ENCODE assay signal across 8 mouse cellular contexts in genomic region chr6:87101955-87102353, GRCm38 (mm10). TPM values are rescaled to one million over a fixed set of nuclear protein-coding genes. Genes with fewer than 3 reads are reported as not detected.
DNase-seq lines count a peak whose midpoint lies in the region; ATAC-seq and TF ChIP-seq lines count a peak whose summit lies in the region.

No protein-coding gene starts in this region.

- 30% methylated on average over 4 of the region's 4 CpGs for WGBS in forebrain, embryonic 15.5 days
- 26% methylated on average over 4 of the region's 4 CpGs for WGBS in forebrain, embryonic 16.5 days
- WGBS in thymus, adult 2 months, result 15% methylated on average over 4 of the region's 4 CpGs
- 24% methylated on average over 4 of the region's 4 CpGs for WGBS in intestine, postnatal 0 days
- WGBS in stomach, postnatal 0 days, result 19% methylated on average over 4 of the region's 4 CpGs

- no peaks in the 10 kb centered on the region for H3K27me3 ChIP-seq in forebrain, embryonic 15.5 days
- no peaks in the 10 kb centered on the region for H3K27me3 ChIP-seq in forebrain, embryonic 16.5 days (replicated peaks; ENCODE audit: control insufficient read depth, insufficient read depth, low read length)
- no peaks in the 10 kb centered on the region for H3K27me3 ChIP-seq in thymus, adult 2 months (ENCODE audit: control insufficient read depth, insufficient read depth, low read length)
- no peaks in the 10 kb centered on the region for H3K27me3 ChIP-seq in intestine, postnatal 0 days (replicated peaks; ENCODE audit: control insufficient read depth, insufficient read depth, low read length)
- no peaks in the 10 kb centered on the region for H3K27me3 ChIP-seq in stomach, postnatal 0 days (ENCODE audit: control insufficient read depth, insufficient read depth, low read length)

- no peak overlapping the region for H3K4me2 ChIP-seq in forebrain, embryonic 15.5 days (replicated peaks)
- H3K4me2 ChIP-seq in forebrain, embryonic 16.5 days (ENCODE audit: low read length), result no peak overlapping the region
- H3K4me2 ChIP-seq in intestine, postnatal 0 days (replicated peaks; ENCODE audit: low read depth), result no peak overlapping the region
- no peak overlapping the region for H3K4me2 ChIP-seq in stomach, postnatal 0 days (replicated peaks; ENCODE audit: low read depth)

- TF ChIP-seq POLR2A in thymus, adult 2 months (IDR thresholded peaks at IDR 0.05; ENCODE audit: control insufficient read depth, extremely low read depth, insufficient read depth, low read length, poor library complexity), result no peak

- H3K9ac ChIP-seq in forebrain, embryonic 15.5 days (replicated peaks), result no peak overlapping the region
- H3K9ac ChIP-seq in forebrain, embryonic 16.5 days (replicated peaks; ENCODE audit: low read depth, low read length), result no peak overlapping the region
- H3K9ac ChIP-seq in intestine, postnatal 0 days (ENCODE audit: low read depth, low read length), result no peak overlapping the region
- 0 out of 2 replicates have a peak overlapping the region, but pooled peaks have one; percentile 1 for H3K9ac ChIP-seq in stomach, postnatal 0 days (ENCODE audit: low read length)

- no peak for TF ChIP-seq EP300 in stomach, postnatal 0 days (optimal IDR thresholded peaks at IDR 0.05)

- no peaks in the 10 kb centered on the region for H3K9me3 ChIP-seq in forebrain, embryonic 15.5 days
- no peaks in the 10 kb centered on the region for H3K9me3 ChIP-seq in forebrain, embryonic 16.5 days (ENCODE audit: control insufficient read depth, low read length)
- no peaks in the 10 kb centered on the region for H3K9me3 ChIP-seq in intestine, postnatal 0 days (ENCODE audit: control insufficient read depth)
- H3K9me3 ChIP-seq in stomach, postnatal 0 days (ENCODE audit: control insufficient read depth, low read length), result no peaks in the 10 kb centered on the region

- H3K4me1 ChIP-seq in forebrain, embryonic 15.5 days, result peaks cover 19% of the 10 kb centered on the region
- H3K4me1 ChIP-seq in forebrain, embryonic 16.5 days (replicated peaks; ENCODE audit: control insufficient read depth, insufficient read depth, low read length), result peaks cover 9% of the 10 kb centered on the region
- H3K4me1 ChIP-seq in thymus, adult 2 months (replicated peaks; ENCODE audit: control insufficient read depth, insufficient read depth, low read length), result peaks cover 20% of the 10 kb centered on the region
- 0 out of 2 replicates have a peak, but pooled peaks cover 3% of the 10 kb centered on the region for H3K4me1 ChIP-seq in intestine, postnatal 0 days (replicated peaks; ENCODE audit: control insufficient read depth, insufficient read depth, low read length)
- H3K4me1 ChIP-seq in stomach, postnatal 0 days (replicated peaks; ENCODE audit: control insufficient read depth, insufficient read depth), result peaks cover 2% of the 10 kb centered on the region; the same call in 1 of the 2 replicates

- no peak for TF ChIP-seq CTCF in thymus, adult 2 months (IDR thresholded peaks at IDR 0.05; ENCODE audit: borderline replicate concordance, control insufficient read depth, extremely low read depth, insufficient read depth, low read length, poor library complexity)
- TF ChIP-seq CTCF in intestine, postnatal 0 days (IDR thresholded peaks at IDR 0.05; ENCODE audit: low read depth), result no peak
- TF ChIP-seq CTCF in stomach, postnatal 0 days (IDR thresholded peaks at IDR 0.05; ENCODE audit: low read depth), result no peak

- no peak overlapping the region for H3K27ac ChIP-seq in forebrain, embryonic 15.5 days (replicated peaks)
- H3K27ac ChIP-seq in forebrain, embryonic 16.5 days (ENCODE audit: low read length), result no peak overlapping the region
- peak overlapping the region; percentile 30; the same call in 1 of the 2 replicates for H3K27ac ChIP-seq in thymus, adult 2 months (ENCODE audit: control insufficient read depth, insufficient read depth, low read length)
- no peak overlapping the region for H3K27ac ChIP-seq in intestine, postnatal 0 days (ENCODE audit: low read depth, low read length)
- H3K27ac ChIP-seq in stomach, postnatal 0 days (replicated peaks), result peak overlapping the region; percentile 75

- 0 out of 2 replicates have a peak, but pooled peaks have one; percentile 20 for ATAC-seq in forebrain, embryonic 15.5 days (replicated peaks)
- ATAC-seq in forebrain, embryonic 16.5 days, result no peak; the same call in 1 of the 2 replicates
- ATAC-seq in intestine, postnatal 0 days, result peak; percentile 18; the same call in 1 of the 2 replicates
- peak; percentile 43; the same call in 1 of the 2 replicates for ATAC-seq in stomach, postnatal 0 days (ENCODE audit: low FRiP score, low TSS enrichment)

- H3K4me3 ChIP-seq in forebrain, embryonic 15.5 days, result no peak overlapping the region
- no peak overlapping the region for H3K4me3 ChIP-seq in forebrain, embryonic 16.5 days (replicated peaks; ENCODE audit: low read length)
- no peak overlapping the region for H3K4me3 ChIP-seq in thymus, adult 2 months (ENCODE audit: control insufficient read depth, insufficient read depth, low read length)
- H3K4me3 ChIP-seq in intestine, postnatal 0 days (ENCODE audit: low read depth, low read length), result no peak overlapping the region
- H3K4me3 ChIP-seq in stomach, postnatal 0 days (ENCODE audit: low read depth, low read length), result no peak overlapping the region

- H3K36me3 ChIP-seq in forebrain, embryonic 15.5 days, result no peaks in the 10 kb centered on the region
- H3K36me3 ChIP-seq in forebrain, embryonic 16.5 days (ENCODE audit: control insufficient read depth, insufficient read depth), result no peaks in the 10 kb centered on the region
- no peaks in the 10 kb centered on the region for H3K36me3 ChIP-seq in thymus, adult 2 months (ENCODE audit: control insufficient read depth, insufficient read depth, low read length)
- H3K36me3 ChIP-seq in intestine, postnatal 0 days (ENCODE audit: control insufficient read depth, insufficient read depth), result no peaks in the 10 kb centered on the region
- no peaks in the 10 kb centered on the region for H3K36me3 ChIP-seq in stomach, postnatal 0 days (ENCODE audit: control insufficient read depth, insufficient read depth, low read length)

- no peak for DNase-seq in thymus, adult 2 months
- DNase-seq in thymus, postnatal 10 days (ENCODE audit: low spot score in 2 of 2), result no peak
- peak; percentile 35 for DNase-seq in stomach, postnatal 0 days (ENCODE audit: low spot score)
- DNase-seq in right cerebral cortex, postnatal 25 days, result no peak
- DNase-seq in layer of hippocampus, adult 18-20 months (ENCODE audit: low spot score in 2 of 2), result no peak

RNA-seq across cellular contexts. Expression of gene D6Ertd527e, which starts 2.6 kb away (rescaled TPM):
- not detected in 2 replicates for polyA plus RNA-seq in forebrain, embryonic 15.5 days (2015; fragmentation: Nextera tagmentation; extraction: Ambion mirVana)
- 0.33 TPM in 1 of 2 replicates, not detected in the other for polyA plus RNA-seq in forebrain, embryonic 16.5 days (2015; fragmentation: Nextera tagmentation; extraction: Ambion mirVana)
- 1.1 and 1.4 TPM in 2 replicates for polyA plus RNA-seq in thymus, adult 2 months (2012; rRNA removed)
- 0.18 and 0.25 TPM in 2 replicates for polyA plus RNA-seq in intestine, postnatal 0 days (2015; fragmentation: Nextera tagmentation; extraction: Ambion mirVana)
- 0.19 and 0.29 TPM in 2 replicates for polyA plus RNA-seq in stomach, postnatal 0 days (2015; fragmentation: Nextera tagmentation; extraction: Ambion mirVana)
- total RNA-seq in layer of hippocampus, adult 18-20 months (2021), result not detected

RNA-seq across cellular contexts. Expression of gene Gfpt1, which starts 59.3 kb away (rescaled TPM):
- 18.6 and 19.6 TPM in 2 replicates for polyA plus RNA-seq in forebrain, embryonic 15.5 days (2015; fragmentation: Nextera tagmentation; extraction: Ambion mirVana)
- polyA plus RNA-seq in forebrain, embryonic 16.5 days (2015; fragmentation: Nextera tagmentation; extraction: Ambion mirVana), result 22.6 and 25.1 TPM in 2 replicates
- 12.6 and 13.5 TPM in 2 replicates for polyA plus RNA-seq in thymus, adult 2 months (2012; rRNA removed)
- polyA plus RNA-seq in intestine, postnatal 0 days (2015; fragmentation: Nextera tagmentation; extraction: Ambion mirVana), result 17.5 and 18.8 TPM in 2 replicates
- polyA plus RNA-seq in stomach, postnatal 0 days (2015; fragmentation: Nextera tagmentation; extraction: Ambion mirVana), result 14.5 and 17.4 TPM in 2 replicates
- total RNA-seq in layer of hippocampus, adult 18-20 months (2021), result 10 to 100 TPM; 48.6 to 52.0 TPM

Comparison
In these comparisons a context has a peak if more than half of its experiments do, and no peak if none do; other contexts are left out.
1. H3K27ac ChIP-seq: peak in thymus, adult 2 months (single experiment) and stomach, postnatal 0 days (single experiment); none in forebrain, embryonic 15.5 days (single experiment), forebrain, embryonic 16.5 days (single experiment) and intestine, postnatal 0 days (single experiment).